9 mouse cellular contexts compared by ENCODE assay signal in the genomic region with DNA sequence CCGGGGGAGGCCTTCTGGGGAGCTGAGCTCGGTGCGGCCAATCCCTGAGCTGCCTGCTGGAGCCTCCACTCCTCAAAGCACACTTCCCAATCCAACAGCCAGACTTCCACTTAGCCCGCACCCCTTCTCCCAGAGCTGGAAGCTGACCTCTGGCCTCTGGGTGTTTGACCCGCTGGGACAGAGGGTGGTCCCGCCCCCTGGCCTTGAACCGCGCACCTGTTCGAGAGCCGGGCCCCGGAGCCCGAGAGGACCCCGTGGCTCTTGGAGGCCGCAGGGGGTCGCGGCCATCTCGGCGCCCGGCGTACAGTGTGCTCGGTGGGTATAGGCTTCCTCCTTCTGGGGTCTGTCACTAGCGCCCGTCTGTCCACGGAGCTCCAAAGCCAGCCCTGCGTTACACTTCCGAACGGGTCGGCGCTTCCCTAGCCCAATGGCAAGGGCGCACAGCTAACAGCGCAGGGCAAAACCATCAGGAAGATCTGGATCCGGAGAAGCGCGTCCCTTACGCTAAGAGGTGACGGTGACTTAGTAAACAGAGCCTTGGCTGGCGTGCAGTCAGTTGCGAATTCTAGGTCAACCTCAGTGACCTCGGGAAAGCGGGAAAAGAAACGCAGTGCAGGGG. TPM values are rescaled to one million over a fixed set of nuclear protein-coding genes. Genes with fewer than 3 reads are reported as not detected.
DNase-seq lines count a peak whose midpoint lies in the region; ATAC-seq and TF ChIP-seq lines count a peak whose summit lies in the region.
"Had no signal": no experiment of that assay in that cellular context is flagged by ENCODE, and none has a peak within 500 bp of the region (broad histone marks: within the 10 kb centered on the region; RNA-seq: fewer than 3 reads in every experiment).

No protein-coding gene starts in this region.

- ATAC-seq in lung, postnatal 0 days, result no peak
- peak; percentile 49 for ATAC-seq in forebrain, postnatal 0 days
- ATAC-seq in limb, embryonic 13.5 days (ENCODE audit: low FRiP score, low read depth), result peak; percentile 62
- ATAC-seq in stomach, embryonic 16.5 days (ENCODE audit: insufficient read depth, low FRiP score), result no peak
- ATAC-seq in frontal cortex, adult (ENCODE audit: low TSS enrichment), result no peak

- no peak for TF ChIP-seq CTCF in lung, postnatal 0 days (IDR thresholded peaks at IDR 0.05)
- no peak for TF ChIP-seq CTCF in forebrain, postnatal 0 days (IDR thresholded peaks at IDR 0.05; ENCODE audit: low read depth)

- H3K4me1 ChIP-seq in lung, postnatal 0 days (ENCODE audit: insufficient read depth, low read depth, low read length), result no peaks in the 10 kb centered on the region
- H3K4me1 ChIP-seq in forebrain, postnatal 0 days (ENCODE audit: insufficient read depth), result no peaks in the 10 kb centered on the region
- H3K4me1 ChIP-seq in limb, embryonic 13.5 days, result peaks cover 56% of the 10 kb centered on the region
- peaks cover 8% of the 10 kb centered on the region; the same call in 1 of the 2 replicates for H3K4me1 ChIP-seq in stomach, embryonic 16.5 days (ENCODE audit: control insufficient read depth, insufficient read depth, low read length)

- H3K4me3 ChIP-seq in lung, postnatal 0 days (ENCODE audit: low read depth, low read length), result peak overlapping the region; percentile 6; the same call in 1 of the 2 replicates
- H3K4me3 ChIP-seq in forebrain, postnatal 0 days (ENCODE audit: low read depth, low read length), result no peak overlapping the region
- peak overlapping the region; percentile 43 for H3K4me3 ChIP-seq in limb, embryonic 13.5 days
- peak overlapping the region; percentile 16 for H3K4me3 ChIP-seq in stomach, embryonic 16.5 days (replicated peaks; ENCODE audit: low read length)

- 2% methylated on average over 40 of the region's 41 CpGs for WGBS in lung, postnatal 0 days
- 2% methylated on average over 41 of the region's 41 CpGs for WGBS in forebrain, postnatal 0 days
- WGBS in limb, embryonic 13.5 days, result 2% methylated on average over 41 of the region's 41 CpGs
- WGBS in stomach, embryonic 16.5 days, result 2% methylated on average over 41 of the region's 41 CpGs

- no peak for TF ChIP-seq EP300 in lung, postnatal 0 days (IDR thresholded peaks at IDR 0.05)

- H3K9ac ChIP-seq in lung, postnatal 0 days (replicated peaks; ENCODE audit: low read depth), result no peak overlapping the region
- H3K9ac ChIP-seq in forebrain, postnatal 0 days, result no peak overlapping the region
- H3K9ac ChIP-seq in limb, embryonic 13.5 days, result peak overlapping the region; percentile 61
- no peak overlapping the region for H3K9ac ChIP-seq in stomach, embryonic 16.5 days (ENCODE audit: low read length)

- H3K27me3 ChIP-seq in lung, postnatal 0 days (replicated peaks; ENCODE audit: insufficient read depth, low read length), result peaks cover 58% of the 10 kb centered on the region
- peaks cover 83% of the 10 kb centered on the region for H3K27me3 ChIP-seq in forebrain, postnatal 0 days (ENCODE audit: insufficient read depth, low read length)
- H3K27me3 ChIP-seq in limb, embryonic 13.5 days, result peaks cover 81% of the 10 kb centered on the region
- H3K27me3 ChIP-seq in stomach, embryonic 16.5 days (ENCODE audit: control insufficient read depth, insufficient read depth, low read length), result peaks cover 74% of the 10 kb centered on the region

- no peaks in the 10 kb centered on the region for H3K36me3 ChIP-seq in lung, postnatal 0 days (ENCODE audit: insufficient read depth, low read length)
- no peaks in the 10 kb centered on the region for H3K36me3 ChIP-seq in forebrain, postnatal 0 days (ENCODE audit: insufficient read depth)
- H3K36me3 ChIP-seq in limb, embryonic 13.5 days, result no peaks in the 10 kb centered on the region
- H3K36me3 ChIP-seq in stomach, embryonic 16.5 days (ENCODE audit: control insufficient read depth, insufficient read depth, low read length), result no peaks in the 10 kb centered on the region

- no peaks in the 10 kb centered on the region for H3K9me3 ChIP-seq in lung, postnatal 0 days (ENCODE audit: low read length)
- H3K9me3 ChIP-seq in forebrain, postnatal 0 days (ENCODE audit: low read length), result no peaks in the 10 kb centered on the region
- H3K9me3 ChIP-seq in limb, embryonic 13.5 days, result no peaks in the 10 kb centered on the region
- no peaks in the 10 kb centered on the region for H3K9me3 ChIP-seq in stomach, embryonic 16.5 days (replicated peaks; ENCODE audit: control insufficient read depth, low read length)

- no peak overlapping the region for H3K4me2 ChIP-seq in lung, postnatal 0 days (replicated peaks; ENCODE audit: low read depth, low read length)
- H3K4me2 ChIP-seq in forebrain, postnatal 0 days (ENCODE audit: low read depth), result peak overlapping the region; percentile 2; the same call in 1 of the 2 replicates
- peak overlapping the region; percentile 75 for H3K4me2 ChIP-seq in limb, embryonic 13.5 days (replicated peaks)
- peak overlapping the region; percentile 38; the same call in 1 of the 2 replicates for H3K4me2 ChIP-seq in stomach, embryonic 16.5 days (ENCODE audit: low read depth, low read length)

- DNase-seq in lung, postnatal 0 days (ENCODE audit: low spot score), result no peak
- DNase-seq in lung, postnatal 10 days, result no peak
- no peak for DNase-seq in forebrain, postnatal 0 days
- no peak for DNase-seq in MN1 (ENCODE audit: low spot score)
- DNase-seq in thymus, postnatal 10 days (ENCODE audit: low spot score in 2 of 2), result no peak
- DNase-seq: kidney, adult 18-20 months had no signal

- no peak overlapping the region for H3K27ac ChIP-seq in lung, postnatal 0 days (ENCODE audit: low read length)
- no peak overlapping the region for H3K27ac ChIP-seq in forebrain, postnatal 0 days (ENCODE audit: low read depth, low read length)
- H3K27ac ChIP-seq in limb, embryonic 13.5 days, result peak overlapping the region; percentile 75
- no peak overlapping the region for H3K27ac ChIP-seq in stomach, embryonic 16.5 days (ENCODE audit: low read length)

RNA-seq across cellular contexts. Expression of gene Tbx18, which starts 8.6 kb away (rescaled TPM):
- polyA plus RNA-seq in lung, postnatal 0 days (2015; fragmentation: Nextera tagmentation; extraction: Ambion mirVana), result 0.17 and 0.26 TPM in 2 replicates
- total RNA-seq in forebrain, postnatal 0 days (2014; rRNA removed), result 4.5 and 7.8 TPM in 2 replicates
- polyA plus RNA-seq in forebrain, postnatal 0 days (2015; fragmentation: Nextera tagmentation; extraction: Ambion mirVana), result 1.5 and 1.7 TPM in 2 replicates
- polyA plus RNA-seq in limb, embryonic 13.5 days (2015; fragmentation: Nextera tagmentation; extraction: Ambion mirVana), result 21.0 and 23.3 TPM in 2 replicates
- polyA plus RNA-seq in stomach, embryonic 16.5 days (2015; fragmentation: Nextera tagmentation; extraction: Ambion mirVana), result 0.37 and 0.43 TPM in 2 replicates

Comparison
In these comparisons a context has a peak if more than half of its experiments do, and no peak if none do; other contexts are left out.
1. ATAC-seq: peak in forebrain, postnatal 0 days (single experiment) and limb, embryonic 13.5 days (single experiment); none in lung, postnatal 0 days (single experiment), stomach, embryonic 16.5 days (single experiment) and frontal cortex, adult (single experiment).